Mouse (Mus musculus) hindbrain, embryonic 13.5 days (tissue): ENCODE data around the gene Kdm1b. TPM values are rescaled to one million over a fixed set of nuclear protein-coding genes. Genes with fewer than 3 reads are reported as not detected.
A peak's percentile ranks its signal among the peaks of the same experiment; 100 is the strongest.

Experiments
- ATAC-seq: fragments of 200-750 bp; cut with Nextera tagmentation; 2 replicates; pipeline ENCODE4 v1.8.0; 2017; ENCODE audit warnings: moderate TSS enrichment; ENCODE audit not compliant: low FRiP score
- H3K27ac ChIP-seq: fragments of 300-500 bp; sonication (generic); 2 replicates; pipeline ENCODE4 v1.5.1; 2015; ENCODE audit warnings: inconsistent platforms, mild to moderate bottlenecking, moderate library complexity
- H3K27me3 ChIP-seq: fragments of 300-500 bp; sonication (generic); 2 replicates; pipeline ENCODE4 v1.6.1; 2015; ENCODE audit warnings: mild to moderate bottlenecking, inconsistent platforms
- H3K36me3 ChIP-seq: fragments of 300-500 bp; sonication (generic); 2 replicates; pipeline ENCODE4 v1.6.1; 2015; ENCODE audit warnings: mild to moderate bottlenecking, inconsistent platforms
- H3K4me1 ChIP-seq: fragments of 300-500 bp; sonication (generic); replicated peaks from 2 replicates; pipeline ENCODE4 v1.6.1; 2015; ENCODE audit warnings: inconsistent platforms
- H3K4me2 ChIP-seq: fragments of 300-500 bp; sonication (generic); 2 replicates; pipeline ENCODE4 v1.6.1; 2015; ENCODE audit warnings: inconsistent platforms, mild to moderate bottlenecking, moderate library complexity
- H3K4me3 ChIP-seq: fragments of 300-500 bp; sonication (generic); 2 replicates; pipeline ENCODE4 v1.5.1; 2015; ENCODE audit warnings: mild to moderate bottlenecking, inconsistent platforms
- H3K9ac ChIP-seq: fragments of 300-500 bp; sonication (generic); 2 replicates; pipeline ENCODE4 v1.6.1; 2015; ENCODE audit warnings: mild to moderate bottlenecking, inconsistent platforms
- H3K9me3 ChIP-seq: fragments of 300-500 bp; sonication (generic); 2 replicates; pipeline ENCODE4 v1.6.1; 2016; ENCODE audit warnings: inconsistent platforms
- WGBS: fragments of 180-500 bp; shearing (Covaris S2); methylation state at CpG from one replicate; pipeline ENCODE4 v1.1.7; 2015; 5-methylcytosine and 5-hydroxymethylcytosine counted together
- polyA plus RNA-seq: library from polyadenylated mRNA; unstranded; fragments of >200 nt; fragmentation: Nextera tagmentation; extraction: Ambion mirVana; gene quantifications from 2 replicates; pipeline ENCODE4 v1.2.1, GENCODE M21; 2015

Kdm1b gene
- polyA plus RNA-seq, 1 experiment from 2014 or later, result 20.3 TPM

- WGBS, result 1% methylated on average over 55 of the region's 55 CpGs
- ATAC-seq, result no peak
- Histone ChIP-seq H3K36me3 (no peaks in the 10 kb centered on the region), H3K4me3 (peak within 1 kb of the TSS; percentile 59), H3K27ac (no peak within 1 kb of the TSS), H3K9ac (peak within 1 kb of the TSS; percentile 76), H3K27me3 (peaks cover 43% of the 10 kb centered on the region), H3K4me2 (peak within 1 kb of the TSS; percentile 99), H3K9me3 (no peaks in the 10 kb centered on the region), H3K4me1 (peaks cover 16% of the 10 kb centered on the region)
Measured at GRCm38 (mm10) chr13:47122537-47123430, 79.5 kb downstream of the Kdm1b start, which contains the start of gene Rnf144b. Gene Rnf144b, plus strand, starts transcription at chr13:47122656.

DNA sequence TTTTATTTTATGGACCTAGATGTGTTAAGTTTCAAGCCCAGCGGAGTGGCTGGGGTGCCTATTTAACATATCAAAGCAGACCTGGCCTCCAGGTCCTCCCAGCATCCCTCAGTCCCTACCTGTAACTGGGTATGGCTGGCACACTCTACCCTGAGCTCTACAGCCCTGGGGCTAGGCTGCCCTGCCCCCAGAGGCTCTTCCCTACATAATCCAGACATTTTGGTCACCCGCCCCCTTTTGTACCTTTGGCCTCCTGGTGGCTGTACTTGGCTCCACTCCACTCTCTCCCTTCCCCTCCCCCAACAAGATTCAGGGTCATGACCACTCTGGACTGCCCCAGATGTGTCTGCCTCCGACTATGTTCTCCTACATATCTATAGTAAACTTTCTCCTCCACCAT lies 81.2 kb downstream of the Kdm1b start:
- 52% methylated on average over 3 of the region's 3 CpGs for WGBS
- Histone ChIP-seq H3K27ac (no peak overlapping the region), H3K4me1 (peaks cover 16% of the 10 kb centered on the region), H3K9ac (no peak overlapping the region), H3K36me3 (no peaks in the 10 kb centered on the region), H3K4me3 (no peak overlapping the region), H3K27me3 (peaks cover 43% of the 10 kb centered on the region), H3K9me3 (no peaks in the 10 kb centered on the region), H3K4me2 (no peak overlapping the region)
- ATAC-seq, result no peak

- H3K4me2 ChIP-seq, result no peak overlapping the region
- H3K36me3 ChIP-seq, result no peaks in the 10 kb centered on the region
- H3K9ac ChIP-seq, result no peak overlapping the region
- no peaks in the 10 kb centered on the region for H3K9me3 ChIP-seq
- no peak overlapping the region for H3K4me3 ChIP-seq
- no peak for ATAC-seq
- H3K27me3 ChIP-seq, result peaks cover 40% of the 10 kb centered on the region
- WGBS, result 83% methylated on average over 6 of the region's 6 CpGs
- no peak overlapping the region for H3K27ac ChIP-seq
- peaks cover 16% of the 10 kb centered on the region for H3K4me1 ChIP-seq
Measured at GRCm38 (mm10) chr13:47124986-47125385, 81.7 kb downstream of the Kdm1b start.

DNA sequence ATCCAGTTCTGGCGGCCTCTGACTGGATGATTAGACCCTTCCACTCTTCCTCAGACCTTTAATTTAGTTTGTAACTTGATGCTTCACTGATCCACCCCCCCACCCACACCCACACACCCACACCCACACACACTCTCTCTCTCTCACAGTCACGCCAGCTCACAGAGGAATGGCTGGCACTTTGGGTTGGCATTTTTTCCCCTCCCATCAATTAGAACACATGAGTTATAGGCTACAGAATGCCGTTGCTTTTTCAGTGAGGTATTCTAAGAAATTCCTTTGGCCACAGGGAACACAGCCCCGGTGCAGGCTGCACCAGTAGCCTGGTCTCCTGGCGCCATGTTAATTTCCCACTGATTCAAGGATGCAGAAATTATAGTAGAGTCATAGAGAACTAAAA lies 82.3 kb downstream of the Kdm1b start:
- peaks cover 36% of the 10 kb centered on the region for H3K27me3 ChIP-seq
- 74% methylated on average over 5 of the region's 5 CpGs for WGBS
- H3K4me3 ChIP-seq, result no peak overlapping the region
- H3K4me2 ChIP-seq, result no peak overlapping the region
- H3K4me1 ChIP-seq, result peaks cover 16% of the 10 kb centered on the region
- no peak overlapping the region for H3K9ac ChIP-seq
- H3K9me3 ChIP-seq, result no peaks in the 10 kb centered on the region
- ATAC-seq, result no peak
- no peaks in the 10 kb centered on the region for H3K36me3 ChIP-seq
- H3K27ac ChIP-seq, result no peak overlapping the region

GRCm38 (mm10) chr13:47129090-47129489 lies 85.8 kb downstream of the Kdm1b start:
- Histone ChIP-seq H3K27me3 (peaks cover 3% of the 10 kb centered on the region; the same call in 1 of the 2 replicates), H3K4me3 (no peak overlapping the region), H3K36me3 (no peaks in the 10 kb centered on the region), H3K27ac (no peak overlapping the region), H3K9me3 (0 out of 2 replicates have a peak, but pooled peaks cover 5% of the 10 kb centered on the region), H3K9ac (no peak overlapping the region), H3K4me1 (no peaks in the 10 kb centered on the region), H3K4me2 (no peak overlapping the region)
- 69% methylated on average over 4 of the region's 4 CpGs for WGBS
- ATAC-seq, result no peak

- Histone ChIP-seq H3K36me3 (no peaks in the 10 kb centered on the region), H3K27me3 (no peaks in the 10 kb centered on the region), H3K4me2 (no peak overlapping the region), H3K27ac (no peak overlapping the region), H3K4me3 (no peak overlapping the region), H3K4me1 (no peaks in the 10 kb centered on the region), H3K9ac (no peak overlapping the region), H3K9me3 (0 out of 2 replicates have a peak, but pooled peaks cover 5% of the 10 kb centered on the region)
- 91% methylated on average over 8 of the region's 8 CpGs for WGBS
- no peak for ATAC-seq
Measured at GRCm38 (mm10) chr13:47133058-47133457, 89.8 kb downstream of the Kdm1b start.

- Histone ChIP-seq H3K36me3 (no peaks in the 10 kb centered on the region), H3K4me1 (no peaks in the 10 kb centered on the region), H3K27ac (no peak overlapping the region), H3K4me2 (no peak overlapping the region), H3K27me3 (no peaks in the 10 kb centered on the region), H3K9me3 (0 out of 2 replicates have a peak, but pooled peaks cover 13% of the 10 kb centered on the region), H3K4me3 (no peak overlapping the region), H3K9ac (no peak overlapping the region)
- WGBS, result 93% methylated on average over 7 of the region's 7 CpGs
- no peak for ATAC-seq
Measured at GRCm38 (mm10) chr13:47134836-47135235, 91.5 kb downstream of the Kdm1b start.

Other genes with a start within 250 kb of the Kdm1b start
- 11.2 and 11.6 TPM in 2 replicates for gene Kif13a, start 113.6 kb upstream of the Kdm1b start, polyA plus RNA-seq
- gene Nhlrc1, start 28.6 kb upstream of the Kdm1b start, polyA plus RNA-seq, result 12.7 and 13.1 TPM in 2 replicates
- gene Tpmt, start 1.2 kb downstream of the Kdm1b start, polyA plus RNA-seq, result 27.5 and 27.9 TPM in 2 replicates
- gene Dek, start 62.7 kb downstream of the Kdm1b start, polyA plus RNA-seq, result 142 and 150 TPM in 2 replicates
- gene Rnf144b, start 79.2 kb downstream of the Kdm1b start, polyA plus RNA-seq, result 0.55 and 0.61 TPM in 2 replicates